In the genomic region with DNA sequence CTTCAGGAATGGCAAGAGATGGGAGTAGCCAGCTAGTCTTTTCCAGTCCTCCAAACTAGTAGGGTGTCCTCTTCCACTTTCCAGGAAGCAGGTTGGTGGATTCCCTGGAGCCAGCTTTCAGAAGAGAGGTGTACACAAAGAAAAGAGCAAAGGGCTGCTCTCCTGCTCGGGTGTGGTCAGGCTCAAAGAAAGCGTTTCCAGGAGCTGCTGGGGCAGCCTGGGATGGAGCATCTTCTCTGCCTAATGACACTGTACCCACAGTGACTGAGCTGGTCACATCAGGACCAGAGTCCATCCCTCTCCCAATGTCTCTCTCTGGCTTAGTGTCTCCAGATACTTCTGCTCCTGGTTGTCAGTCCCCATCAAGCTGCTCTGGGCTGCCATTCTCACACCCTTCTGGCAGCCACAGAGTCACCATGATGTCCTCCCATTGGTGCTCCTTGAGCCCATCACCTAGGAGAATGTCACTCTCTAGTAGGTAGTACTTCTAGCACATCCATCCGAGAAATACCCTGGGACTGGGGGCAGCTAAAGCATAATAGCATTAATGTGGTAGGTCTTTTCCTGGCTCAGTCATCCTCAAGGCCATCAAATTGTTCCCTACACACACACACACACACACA, we compare ENCODE assay signal across 17 mouse cellular contexts. TPM values are rescaled to one million over a fixed set of nuclear protein-coding genes. Genes with fewer than 3 reads are reported as not detected.
DNase-seq lines count a peak whose midpoint lies in the region; ATAC-seq and TF ChIP-seq lines count a peak whose summit lies in the region.
"Had no signal": no experiment of that assay in that cellular context is flagged by ENCODE, and none has a peak within 500 bp of the region (broad histone marks: within the 10 kb centered on the region; RNA-seq: fewer than 3 reads in every experiment).

No protein-coding gene starts in this region.

- no peak for TF ChIP-seq CTCF in lung, postnatal 0 days (IDR thresholded peaks at IDR 0.05)
- no peak for TF ChIP-seq CTCF in lung, adult 2 months (IDR thresholded peaks at IDR 0.05; ENCODE audit: insufficient read depth, low read length)
- no peak for TF ChIP-seq CTCF in layer of hippocampus, adult 2 months (conservative IDR thresholded peaks at IDR 0.05)

- H3K4me3 ChIP-seq in lung, postnatal 0 days (ENCODE audit: low read depth, low read length), result no peak overlapping the region
- no peak overlapping the region for H3K4me3 ChIP-seq in lung, adult 2 months (replicated peaks; ENCODE audit: extremely low read depth, low read depth, low read length)
- no peak overlapping the region for H3K4me3 ChIP-seq in layer of hippocampus, adult 2 months
- H3K4me3 ChIP-seq: embryonic facial prominence, embryonic 15.5 days; heart, embryonic 10.5 days; hindbrain, embryonic 15.5 days; limb, embryonic 13.5 days; midbrain, embryonic 10.5 days had no signal

- no peaks in the 10 kb centered on the region for H3K36me3 ChIP-seq in lung, postnatal 0 days (ENCODE audit: insufficient read depth, low read length)
- H3K36me3 ChIP-seq: embryonic facial prominence, embryonic 15.5 days; heart, embryonic 10.5 days; hindbrain, embryonic 15.5 days; limb, embryonic 13.5 days; midbrain, embryonic 10.5 days had no signal

- ATAC-seq in CD4-positive, CD25-positive, alpha-beta regulatory T cell, adult 4 months, result no peak
- ATAC-seq in lung, postnatal 0 days, result no peak
- peak; percentile 1; the same call in 1 of the 2 replicates for ATAC-seq in megakaryocyte, adult 5-6 weeks (ENCODE audit: poor library complexity, severe bottlenecking)
- ATAC-seq: intestine, embryonic 16.5 days had no signal

- H3K9me3 ChIP-seq in lung, postnatal 0 days (ENCODE audit: low read length), result no peaks in the 10 kb centered on the region
- H3K9me3 ChIP-seq: embryonic facial prominence, embryonic 15.5 days; heart, embryonic 10.5 days; hindbrain, embryonic 15.5 days; limb, embryonic 13.5 days; midbrain, embryonic 10.5 days had no signal

- peak; percentile 34 for DNase-seq in CD4-positive, CD25-positive, alpha-beta regulatory T cell, adult 2 months (ENCODE audit: low read depth, low spot score)
- DNase-seq in lung, postnatal 0 days (ENCODE audit: low spot score), result no peak
- no peak for DNase-seq in lung, adult 2 months
- peak; percentile 52 for DNase-seq in thymus, postnatal 4 days
- DNase-seq in layer of hippocampus, adult 2 months (ENCODE audit: low spot score in 2 of 2), result no peak
- no peak for DNase-seq in adrenal gland, adult 8-10 months
- DNase-seq: cerebellum, postnatal 10 days; right cerebral cortex, postnatal 25 days had no signal

- no peak for TF ChIP-seq POLR2A in lung, adult 2 months (IDR thresholded peaks at IDR 0.05; ENCODE audit: borderline replicate concordance, extremely low read depth, low read depth, low read length)

- H3K9ac ChIP-seq in lung, postnatal 0 days (replicated peaks; ENCODE audit: low read depth), result no peak overlapping the region
- H3K9ac ChIP-seq: embryonic facial prominence, embryonic 15.5 days; hindbrain, embryonic 15.5 days; limb, embryonic 13.5 days had no signal

- H3K4me1 ChIP-seq in lung, postnatal 0 days (ENCODE audit: insufficient read depth, low read depth, low read length), result 0 out of 2 replicates have a peak, but pooled peaks cover 3% of the 10 kb centered on the region
- peaks cover 4% of the 10 kb centered on the region for H3K4me1 ChIP-seq in lung, adult 2 months (ENCODE audit: control insufficient read depth, insufficient read depth, low read length)
- H3K4me1 ChIP-seq: embryonic facial prominence, embryonic 15.5 days; limb, embryonic 13.5 days had no signal

- no peaks in the 10 kb centered on the region for H3K27me3 ChIP-seq in lung, postnatal 0 days (replicated peaks; ENCODE audit: insufficient read depth, low read length)
- H3K27me3 ChIP-seq: embryonic facial prominence, embryonic 15.5 days; hindbrain, embryonic 15.5 days; limb, embryonic 13.5 days had no signal

- H3K27ac ChIP-seq in lung, postnatal 0 days (ENCODE audit: low read length), result 0 out of 2 replicates have a peak overlapping the region, but pooled peaks have one; percentile 6
- H3K27ac ChIP-seq in layer of hippocampus, adult 2 months, result no peak overlapping the region
- H3K27ac ChIP-seq: embryonic facial prominence, embryonic 15.5 days; heart, embryonic 10.5 days; hindbrain, embryonic 15.5 days; limb, embryonic 13.5 days; midbrain, embryonic 10.5 days had no signal

- WGBS in lung, postnatal 0 days, result 63% methylated on average over 3 of the region's 3 CpGs
- 64% methylated on average over 3 of the region's 3 CpGs for WGBS in lung, adult 2 months

- TF ChIP-seq EP300 in lung, postnatal 0 days (IDR thresholded peaks at IDR 0.05), result no peak

- H3K4me2 ChIP-seq in lung, postnatal 0 days (replicated peaks; ENCODE audit: low read depth, low read length), result no peak overlapping the region
- H3K4me2 ChIP-seq: embryonic facial prominence, embryonic 15.5 days; hindbrain, embryonic 15.5 days; limb, embryonic 13.5 days had no signal

RNA-seq across cellular contexts. Expression of a gene that starts 46.4 kb away (rescaled TPM):
- 10 to 100 TPM; 16.0 to 19.4 TPM for polyA plus RNA-seq in CD4-positive, CD25-positive, alpha-beta regulatory T cell, adult 4 months (2017; shearing (Covaris generic))
- 24.9 and 28.1 TPM in 2 replicates for polyA plus RNA-seq in lung, postnatal 0 days (2015; fragmentation: Nextera tagmentation; extraction: Ambion mirVana)
- 17.6 and 22.1 TPM in 2 replicates for polyA plus RNA-seq in lung, adult 2 months (2012; rRNA removed)
- 25.3 and 27.4 TPM in 2 replicates for total RNA-seq in megakaryocyte, adult 5-6 weeks (2015)
- total RNA-seq in megakaryocyte, adult 5-6 weeks (2017), result 36.0 and 39.1 TPM in 2 replicates
- 10 to 100 TPM; 27.6 to 27.7 TPM for total RNA-seq in layer of hippocampus, adult 2 months (2021)
- 10 to 100 TPM; 17.6 to 19.9 (median 18.2) TPM for total RNA-seq in adrenal gland, adult 8-10 months (2022)
- total RNA-seq: MEL had no signal

Comparison
In these comparisons a context has a peak if more than half of its experiments do, and no peak if none do; other contexts are left out.
1. DNase-seq: peak in CD4-positive, CD25-positive, alpha-beta regulatory T cell, adult 2 months (single experiment) and thymus, postnatal 4 days (single experiment); none in lung, postnatal 0 days (single experiment), lung, adult 2 months (single experiment), layer of hippocampus, adult 2 months (0 of 2) and adrenal gland, adult 8-10 months (single experiment).